Comparison of ENCODE assay signal across 9 mouse cellular contexts in the genomic region with DNA sequence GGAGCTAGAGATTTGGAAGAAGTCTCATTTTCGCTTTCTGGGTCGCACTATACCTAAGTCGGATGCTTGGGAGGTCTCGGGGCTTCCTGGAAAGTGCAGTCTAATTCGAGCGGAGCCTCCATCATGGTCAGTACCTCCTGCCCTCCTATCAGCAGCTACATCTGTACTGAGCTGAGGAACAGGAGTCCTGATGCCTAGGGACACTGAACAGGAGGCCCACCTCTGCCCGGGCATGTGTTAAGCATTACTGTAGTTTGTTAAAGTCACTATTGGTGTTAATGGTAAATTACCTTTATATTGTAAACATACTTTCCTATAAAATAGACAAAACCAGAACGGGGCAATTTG. TPM values are rescaled to one million over a fixed set of nuclear protein-coding genes. Genes with fewer than 3 reads are reported as not detected.
DNase-seq lines count a peak whose midpoint lies in the region; ATAC-seq and TF ChIP-seq lines count a peak whose summit lies in the region.
"Had no signal": no experiment of that assay in that cellular context is flagged by ENCODE, and none has a peak within 500 bp of the region (broad histone marks: within the 10 kb centered on the region; RNA-seq: fewer than 3 reads in every experiment).

No protein-coding gene starts in this region.

- DNase-seq in kidney, postnatal 0 days (ENCODE audit: low spot score), result no peak
- DNase-seq in kidney, postnatal 4 days, result no peak
- DNase-seq in embryonic facial prominence, embryonic 10.5 days (ENCODE audit: low spot score), result no peak
- DNase-seq in midbrain, embryonic 14.5 days, result no peak
- no peak for DNase-seq in cerebellum, postnatal 36 days
- no peak for DNase-seq in left cerebral cortex, adult 8-10 months (ENCODE audit: low spot score in 2 of 2)

- peak overlapping the region; percentile 80 for H3K4me2 ChIP-seq in kidney, postnatal 0 days (ENCODE audit: low read length)
- H3K4me2 ChIP-seq in hindbrain, embryonic 15.5 days, result peak overlapping the region; percentile 74
- H3K4me2 ChIP-seq in midbrain, embryonic 14.5 days (ENCODE audit: low read length), result peak overlapping the region; percentile 81

- TF ChIP-seq CTCF in kidney, postnatal 0 days (IDR thresholded peaks at IDR 0.05; ENCODE audit: low read depth), result no peak

- H3K27ac ChIP-seq in kidney, postnatal 0 days, result peak overlapping the region; percentile 94
- H3K27ac ChIP-seq in embryonic facial prominence, embryonic 10.5 days (replicated peaks), result peak overlapping the region; percentile 96
- H3K27ac ChIP-seq in hindbrain, embryonic 15.5 days (replicated peaks), result peak overlapping the region; percentile 96
- H3K27ac ChIP-seq in midbrain, embryonic 14.5 days (replicated peaks; ENCODE audit: low read depth, low read length), result peak overlapping the region; percentile 91

- ATAC-seq in kidney, postnatal 0 days (replicated peaks; ENCODE audit: low FRiP score, low read depth), result peak; percentile 75
- peak; percentile 86 for ATAC-seq in hindbrain, embryonic 15.5 days (ENCODE audit: low FRiP score, low read depth)
- ATAC-seq in midbrain, embryonic 14.5 days (ENCODE audit: low FRiP score, low TSS enrichment), result peak; percentile 75; the same call in 1 of the 2 replicates
- ATAC-seq in monocyte, adult 5-6 weeks (replicated peaks; ENCODE audit: insufficient number of reproducible peaks, low FRiP score, low TSS enrichment, poor library complexity, severe bottlenecking), result no peak; the same call in 1 of the 2 replicates

- peak overlapping the region; percentile 72 for H3K4me3 ChIP-seq in kidney, postnatal 0 days (replicated peaks; ENCODE audit: low read depth, low read length)
- peak overlapping the region; percentile 85 for H3K4me3 ChIP-seq in embryonic facial prominence, embryonic 10.5 days
- peak overlapping the region; percentile 97 for H3K4me3 ChIP-seq in hindbrain, embryonic 15.5 days
- H3K4me3 ChIP-seq in midbrain, embryonic 14.5 days (replicated peaks; ENCODE audit: low read depth, low read length), result peak overlapping the region; percentile 80

- 1% methylated on average over 8 of the region's 8 CpGs for WGBS in kidney, postnatal 0 days
- WGBS in embryonic facial prominence, embryonic 10.5 days, result 2% methylated on average over 8 of the region's 8 CpGs
- under 1% methylated on average over 8 of the region's 8 CpGs for WGBS in hindbrain, embryonic 15.5 days
- 2% methylated on average over 8 of the region's 8 CpGs for WGBS in midbrain, embryonic 14.5 days

- H3K9ac ChIP-seq in kidney, postnatal 0 days (ENCODE audit: low read depth, low read length), result peak overlapping the region; percentile 87
- peak overlapping the region; percentile 99 for H3K9ac ChIP-seq in hindbrain, embryonic 15.5 days
- H3K9ac ChIP-seq in midbrain, embryonic 14.5 days (replicated peaks; ENCODE audit: low read length), result peak overlapping the region; percentile 92

- peaks cover 8% of the 10 kb centered on the region; the same call in 1 of the 2 replicates for H3K36me3 ChIP-seq in kidney, postnatal 0 days (ENCODE audit: insufficient read depth, low read length)
- peaks cover 25% of the 10 kb centered on the region for H3K36me3 ChIP-seq in embryonic facial prominence, embryonic 10.5 days (replicated peaks)
- peaks cover 14% of the 10 kb centered on the region; the same call in 1 of the 2 replicates for H3K36me3 ChIP-seq in hindbrain, embryonic 15.5 days
- H3K36me3 ChIP-seq in midbrain, embryonic 14.5 days (ENCODE audit: control insufficient read depth, insufficient read depth, low read length), result peaks cover 20% of the 10 kb centered on the region

- no peaks in the 10 kb centered on the region for H3K9me3 ChIP-seq in kidney, postnatal 0 days (replicated peaks; ENCODE audit: low read length)
- H3K9me3 ChIP-seq in embryonic facial prominence, embryonic 10.5 days, result no peaks in the 10 kb centered on the region
- H3K9me3 ChIP-seq in hindbrain, embryonic 15.5 days, result no peaks in the 10 kb centered on the region
- no peaks in the 10 kb centered on the region for H3K9me3 ChIP-seq in midbrain, embryonic 14.5 days (ENCODE audit: control insufficient read depth, low read length)

- peaks cover 3% of the 10 kb centered on the region; the same call in 1 of the 2 replicates for H3K4me1 ChIP-seq in kidney, postnatal 0 days (replicated peaks; ENCODE audit: insufficient read depth, low read length)
- H3K4me1 ChIP-seq in embryonic facial prominence, embryonic 10.5 days, result peaks cover 16% of the 10 kb centered on the region
- H3K4me1 ChIP-seq in hindbrain, embryonic 15.5 days (replicated peaks), result peaks cover 17% of the 10 kb centered on the region
- peaks cover 15% of the 10 kb centered on the region for H3K4me1 ChIP-seq in midbrain, embryonic 14.5 days (ENCODE audit: control insufficient read depth, insufficient read depth, low read length)

- no peaks in the 10 kb centered on the region for H3K27me3 ChIP-seq in kidney, postnatal 0 days (ENCODE audit: insufficient read depth, low read length)
- H3K27me3 ChIP-seq in embryonic facial prominence, embryonic 10.5 days (replicated peaks; ENCODE audit: low read depth, poor library complexity, severe bottlenecking), result no peaks in the 10 kb centered on the region
- H3K27me3 ChIP-seq in hindbrain, embryonic 15.5 days, result no peaks in the 10 kb centered on the region
- H3K27me3 ChIP-seq in midbrain, embryonic 14.5 days (ENCODE audit: control insufficient read depth, insufficient read depth, low read length), result no peaks in the 10 kb centered on the region

RNA-seq across cellular contexts. Expression of a gene that starts 0.3 kb away (rescaled TPM):
- 16.8 and 19.1 TPM in 2 replicates for polyA plus RNA-seq in kidney, postnatal 0 days (2015; fragmentation: Nextera tagmentation; extraction: Ambion mirVana)
- 27.2 and 31.0 TPM in 2 replicates for polyA plus RNA-seq in embryonic facial prominence, embryonic 10.5 days (2016; fragmentation: Nextera tagmentation; extraction: Ambion mirVana)
- polyA plus RNA-seq in hindbrain, embryonic 15.5 days (2015; fragmentation: Nextera tagmentation; extraction: Ambion mirVana), result 17.3 and 19.8 TPM in 2 replicates
- polyA plus RNA-seq in midbrain, embryonic 14.5 days (2014; fragmentation: Nextera tagmentation; extraction: Ambion mirVana), result 16.8 and 19.1 TPM in 2 replicates
- total RNA-seq in monocyte, adult 5-6 weeks (2017), result 4.2 to 6.2 TPM (median 5.4 TPM) in 3 replicates
- 1 to 10 TPM; 5.9 to 7.1 (median 6.8) TPM for total RNA-seq in left cerebral cortex, adult 8-10 months (2022)

RNA-seq across cellular contexts. Expression of a gene that starts 34.9 kb away (rescaled TPM):
- polyA plus RNA-seq in kidney, postnatal 0 days (2015; fragmentation: Nextera tagmentation; extraction: Ambion mirVana), result 12.6 and 14.3 TPM in 2 replicates
- polyA plus RNA-seq in embryonic facial prominence, embryonic 10.5 days (2016; fragmentation: Nextera tagmentation; extraction: Ambion mirVana), result 22.4 and 24.4 TPM in 2 replicates
- 24.3 and 29.3 TPM in 2 replicates for polyA plus RNA-seq in hindbrain, embryonic 15.5 days (2015; fragmentation: Nextera tagmentation; extraction: Ambion mirVana)
- polyA plus RNA-seq in midbrain, embryonic 14.5 days (2014; fragmentation: Nextera tagmentation; extraction: Ambion mirVana), result 24.8 and 31.4 TPM in 2 replicates
- total RNA-seq in monocyte, adult 5-6 weeks (2017), result not detected in 3 replicates
- total RNA-seq in left cerebral cortex, adult 8-10 months (2022), result 10 to 100 TPM; 20.6 to 32.1 (median 27.1) TPM

RNA-seq across cellular contexts. Expression of a gene that starts 36.3 kb away (rescaled TPM):
- polyA plus RNA-seq in kidney, postnatal 0 days (2015; fragmentation: Nextera tagmentation; extraction: Ambion mirVana), result not detected in 2 replicates
- polyA plus RNA-seq in embryonic facial prominence, embryonic 10.5 days (2016; fragmentation: Nextera tagmentation; extraction: Ambion mirVana), result 0.71 and 1.0 TPM in 2 replicates
- polyA plus RNA-seq in hindbrain, embryonic 15.5 days (2015; fragmentation: Nextera tagmentation; extraction: Ambion mirVana), result 0.05 and 0.25 TPM in 2 replicates
- polyA plus RNA-seq in midbrain, embryonic 14.5 days (2014; fragmentation: Nextera tagmentation; extraction: Ambion mirVana), result not detected in 2 replicates
- total RNA-seq in monocyte, adult 5-6 weeks (2017), result not detected in 3 replicates
- not detected for total RNA-seq in left cerebral cortex, adult 8-10 months (2022)
- total RNA-seq: layer of hippocampus, adult 8-10 months had no signal
